ENCODE assay signal across 17 mouse cellular contexts in genomic region chr4:95533946-95534345, GRCm38 (mm10). TPM values are rescaled to one million over a fixed set of nuclear protein-coding genes. Genes with fewer than 3 reads are reported as not detected.
"Had no signal": no experiment of that assay in that cellular context is flagged by ENCODE, and none has a peak within 500 bp of the region (broad histone marks: within the 10 kb centered on the region; RNA-seq: fewer than 3 reads in every experiment).

No protein-coding gene starts in this region.

- H3K4me3 ChIP-seq: layer of hippocampus, adult 2 months; liver, embryonic 13.5 days; lung, embryonic 15.5 days; megakaryocyte, embryonic 14.5 days; midbrain, embryonic 10.5 days; midbrain, embryonic 13.5 days had no signal

- H3K4me2 ChIP-seq: liver, embryonic 13.5 days; lung, embryonic 15.5 days; midbrain, embryonic 13.5 days had no signal

- H3K4me1 ChIP-seq: liver, embryonic 13.5 days; lung, embryonic 15.5 days; megakaryocyte, embryonic 14.5 days; midbrain, embryonic 13.5 days had no signal

- H3K36me3 ChIP-seq: liver, embryonic 13.5 days; lung, embryonic 15.5 days; midbrain, embryonic 10.5 days; midbrain, embryonic 13.5 days had no signal

- H3K27me3 ChIP-seq: liver, embryonic 13.5 days; lung, embryonic 15.5 days; megakaryocyte, embryonic 14.5 days; midbrain, embryonic 13.5 days had no signal

- DNase-seq: kidney, adult 2 months; kidney, postnatal 25 days; layer of hippocampus, adult 9-11 months; liver, embryonic 13.5 days; thymus, adult 2 months; thymus, postnatal 14 days; thymus, postnatal 4 days had no signal

- H3K9ac ChIP-seq: liver, embryonic 13.5 days; lung, embryonic 15.5 days; midbrain, embryonic 13.5 days had no signal

- ATAC-seq: intestine, postnatal 0 days; midbrain, embryonic 13.5 days; midbrain, embryonic 16.5 days had no signal

- H3K9me3 ChIP-seq: liver, embryonic 13.5 days; lung, embryonic 15.5 days; megakaryocyte, embryonic 14.5 days; midbrain, embryonic 10.5 days; midbrain, embryonic 13.5 days had no signal

- H3K27ac ChIP-seq: kidney, postnatal 0 days; layer of hippocampus, adult 2 months; liver, embryonic 13.5 days; lung, embryonic 15.5 days; midbrain, embryonic 10.5 days; midbrain, embryonic 13.5 days; stomach, postnatal 0 days had no signal

RNA-seq across cellular contexts. Expression of gene Fggy, which starts 23.4 kb away (rescaled TPM):
- total RNA-seq: monocyte, adult 5-6 weeks had no signal
